Mouse (Mus musculus): ENCODE results near the gene Grin2b. TPM values are rescaled to one million over a fixed set of nuclear protein-coding genes. Genes with fewer than 3 reads are reported as not detected.
A peak's percentile ranks its signal among the peaks of the same experiment; 100 is the strongest.

The Grin2b gene
- total RNA-seq, 2 experiments from 2014 or later = not detected

DNA sequence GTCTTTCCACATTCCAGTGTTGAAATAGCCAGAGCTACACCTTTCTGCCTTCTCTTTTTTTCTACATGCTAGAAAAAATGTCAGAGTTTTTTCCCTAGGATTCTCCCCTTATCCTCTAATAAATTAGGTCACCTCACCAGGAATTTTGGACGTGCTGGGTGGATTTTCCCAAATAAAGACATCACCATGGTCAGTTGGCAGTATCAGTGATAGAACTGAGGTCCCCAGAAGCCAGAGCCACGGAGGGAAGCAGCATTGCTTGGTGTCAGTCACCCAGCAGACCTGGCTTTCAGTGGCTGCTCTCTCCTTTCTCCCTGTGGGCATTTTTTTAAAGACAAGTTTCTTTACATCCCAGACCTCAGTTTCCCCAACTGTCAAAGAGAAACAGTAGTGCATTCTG is 68.1 kb downstream of the Grin2b start:
- no peak for ATAC-seq (replicated peaks; ENCODE audit: poor library complexity)

DNA sequence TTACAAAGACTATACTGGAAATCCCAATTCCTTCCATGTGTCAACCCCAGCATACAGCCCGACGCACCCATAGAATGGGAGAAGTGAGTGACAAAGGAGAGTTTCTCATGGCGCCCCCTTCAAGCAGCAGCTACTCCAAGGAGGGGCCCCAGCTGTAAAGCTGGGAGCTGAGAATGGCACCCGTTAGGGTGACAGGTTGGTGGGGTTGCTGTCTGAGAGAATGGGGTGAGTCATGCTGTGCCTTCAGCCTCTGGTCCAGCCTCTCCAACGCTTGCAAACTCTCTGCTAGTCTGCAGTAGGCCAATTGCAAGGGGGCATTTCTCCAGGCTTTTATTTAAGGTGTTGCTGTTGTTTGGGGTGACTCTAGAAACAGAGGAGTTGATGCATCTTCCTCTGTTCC is 73.1 kb downstream of the Grin2b start:
- no peak for ATAC-seq (replicated peaks; ENCODE audit: poor library complexity)

DNA sequence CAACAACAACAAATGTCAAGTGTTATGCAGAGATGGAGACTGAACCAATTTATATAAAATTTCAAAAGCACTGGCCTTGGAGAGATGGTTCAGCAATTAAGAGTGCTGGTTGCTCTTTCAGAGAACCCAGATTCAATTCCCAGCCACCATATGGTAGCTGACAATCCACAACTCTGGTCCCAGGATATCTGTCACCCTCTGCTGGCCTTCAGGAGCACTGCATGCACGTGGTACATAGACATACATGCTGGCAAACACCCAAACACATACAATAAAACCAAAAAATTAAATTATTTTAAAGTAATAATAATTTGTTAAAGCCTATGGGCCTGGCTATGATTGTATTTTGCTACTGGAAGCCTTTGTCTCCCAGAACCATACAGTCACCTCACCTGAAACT is 77.0 kb downstream of the Grin2b start:
- peak; percentile 58 for ATAC-seq (replicated peaks; ENCODE audit: poor library complexity)

DNA sequence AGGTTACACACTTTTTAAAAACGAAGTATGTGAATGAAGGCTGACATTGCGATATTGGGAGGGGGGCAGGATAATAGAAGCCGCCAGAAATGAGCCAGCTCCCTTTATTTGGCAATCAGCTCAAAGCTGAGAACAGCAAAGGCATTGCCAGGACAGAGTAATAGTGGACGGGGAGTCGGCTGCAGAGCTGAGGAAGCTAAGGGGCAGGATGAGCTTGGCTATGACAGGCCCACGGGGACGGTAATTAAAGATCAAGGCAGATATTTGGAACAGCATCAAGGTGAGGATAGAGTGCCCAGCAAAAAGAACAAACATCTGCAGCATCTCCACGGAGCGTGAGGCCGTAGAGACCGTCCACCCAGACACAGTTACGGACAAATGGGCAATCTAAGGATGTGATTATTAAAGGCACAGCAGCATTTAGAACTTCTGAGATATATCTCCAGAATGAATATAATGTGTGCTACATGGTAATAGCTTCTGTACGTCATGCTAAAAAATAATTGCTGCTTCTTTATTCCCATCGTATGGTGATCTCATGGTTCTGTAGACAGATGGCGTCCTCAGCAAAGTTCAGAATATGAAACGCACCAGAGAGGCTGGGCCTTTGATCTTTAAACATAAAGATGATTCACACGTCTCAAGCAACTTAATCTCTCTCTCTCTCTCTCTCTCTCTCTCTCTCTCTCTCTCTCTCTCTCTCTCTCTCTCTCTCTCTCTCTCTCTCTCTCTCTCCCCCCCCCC is 93.1 kb downstream of the Grin2b start:
- no peak for ATAC-seq (replicated peaks; ENCODE audit: poor library complexity)

DNA sequence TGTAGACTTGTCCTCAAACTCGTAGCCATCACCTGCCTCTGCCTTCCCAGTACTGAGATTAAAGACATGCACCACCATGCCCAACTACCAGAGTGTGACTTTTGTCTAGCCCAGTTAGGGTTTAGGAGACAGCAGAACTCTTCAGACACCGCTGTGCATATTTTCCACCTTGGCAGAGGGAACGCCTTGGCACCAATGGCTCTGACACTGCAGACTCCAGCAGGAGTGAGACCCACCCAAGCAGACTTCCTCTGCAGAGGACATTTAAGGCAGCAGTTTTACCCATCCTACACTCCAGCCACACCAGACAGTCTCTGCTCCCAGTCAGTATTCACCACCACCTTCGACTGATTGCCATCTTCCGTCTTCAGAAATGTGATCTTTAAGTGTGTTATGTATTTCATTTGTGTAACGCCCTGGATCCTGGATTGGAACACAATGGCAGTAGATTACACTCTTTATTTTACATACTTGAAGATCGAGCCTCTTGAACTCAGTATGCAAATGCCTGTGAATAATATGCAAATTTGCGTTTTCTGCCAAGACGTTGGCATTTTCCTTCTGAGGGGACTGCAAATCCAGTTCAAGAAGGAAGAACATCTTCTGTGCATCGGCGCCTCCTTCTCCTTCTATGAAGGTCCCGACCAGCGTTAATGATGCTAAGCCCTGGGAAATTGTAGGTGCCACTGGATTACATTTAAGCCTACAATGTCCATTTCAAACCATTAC is 100.8 kb downstream of the Grin2b start:
- no peak for ATAC-seq (replicated peaks; ENCODE audit: poor library complexity)

DNA sequence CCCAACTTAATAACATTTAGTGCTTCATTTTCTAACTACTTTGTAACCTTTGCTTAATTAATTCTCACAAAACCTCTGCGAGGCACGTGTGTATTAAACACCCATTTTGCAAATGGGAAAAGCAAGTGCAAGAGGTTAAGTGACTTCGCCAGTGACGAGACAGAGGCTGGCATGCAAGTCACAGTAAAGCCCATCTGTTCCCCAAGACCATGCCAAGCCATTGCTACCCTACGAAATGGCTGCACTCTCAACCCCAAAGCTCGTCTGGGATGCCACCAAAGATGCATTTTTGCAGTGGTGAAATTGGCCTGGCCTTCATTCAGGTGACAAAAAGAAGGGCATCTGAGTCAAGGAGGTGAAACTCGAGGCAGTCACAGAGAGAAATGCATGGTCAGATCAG is 103.2 kb downstream of the Grin2b start:
- no peak for ATAC-seq (replicated peaks; ENCODE audit: poor library complexity)

DNA sequence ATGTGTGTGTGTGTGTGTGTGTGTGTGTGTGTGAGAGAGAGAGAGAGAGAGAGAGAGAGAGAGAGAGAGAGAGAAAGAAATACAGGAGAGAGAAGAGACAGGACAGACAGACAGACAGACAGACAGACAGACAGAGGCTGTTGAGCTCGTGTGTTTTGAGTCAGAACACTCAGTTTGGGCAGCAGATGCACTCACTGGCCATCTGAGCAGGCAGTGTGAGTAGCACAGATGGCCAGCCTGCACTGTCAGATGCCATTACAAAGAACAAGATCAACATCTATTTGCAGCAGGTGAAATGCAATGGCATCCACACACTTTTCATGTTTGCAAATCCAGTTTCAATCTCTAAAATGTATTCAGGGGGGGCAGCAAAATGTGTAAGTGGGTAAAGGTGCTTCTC is 120.0 kb downstream of the Grin2b start:
- no peak for ATAC-seq (replicated peaks; ENCODE audit: poor library complexity)

DNA sequence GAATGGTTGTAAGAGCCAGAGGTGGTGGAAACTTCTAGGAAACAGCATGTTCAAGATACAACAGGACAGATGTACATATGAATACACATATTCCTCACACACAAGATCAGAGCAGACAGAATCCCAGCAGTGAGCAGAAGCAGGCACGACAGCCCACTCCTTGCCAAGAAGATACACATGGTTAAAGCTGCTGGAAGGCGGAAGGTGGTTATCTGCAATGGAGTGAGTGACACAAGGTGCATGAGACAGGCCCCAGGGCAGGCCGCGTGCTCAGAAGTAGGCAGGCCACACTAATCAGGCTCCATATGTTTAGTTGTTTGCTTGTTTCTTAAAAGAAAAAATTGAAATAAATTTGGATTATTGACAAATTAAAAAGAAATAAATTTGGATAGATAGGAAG is 123.0 kb downstream of the Grin2b start:
- ATAC-seq (replicated peaks; ENCODE audit: poor library complexity) = no peak

DNA sequence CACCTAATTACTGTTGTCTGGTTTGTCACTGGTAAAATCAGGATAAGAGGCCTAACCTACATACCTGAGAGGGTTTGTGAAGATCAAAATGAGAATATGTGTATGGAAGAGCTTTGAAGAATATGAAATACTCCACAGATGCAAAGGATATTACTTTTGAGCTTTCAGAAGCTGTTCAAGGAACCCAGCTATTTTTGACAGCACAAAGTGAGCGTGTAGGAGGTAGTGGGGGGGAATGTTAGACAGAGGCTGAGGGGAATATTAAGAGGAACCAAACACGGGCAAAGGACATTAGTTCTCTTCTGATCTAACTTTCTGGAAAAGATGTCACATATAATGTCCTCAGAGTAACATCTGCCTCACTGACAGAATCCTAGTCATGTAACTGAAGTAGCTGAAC is 125.2 kb downstream of the Grin2b start:
- no peak for ATAC-seq (replicated peaks; ENCODE audit: poor library complexity)

DNA sequence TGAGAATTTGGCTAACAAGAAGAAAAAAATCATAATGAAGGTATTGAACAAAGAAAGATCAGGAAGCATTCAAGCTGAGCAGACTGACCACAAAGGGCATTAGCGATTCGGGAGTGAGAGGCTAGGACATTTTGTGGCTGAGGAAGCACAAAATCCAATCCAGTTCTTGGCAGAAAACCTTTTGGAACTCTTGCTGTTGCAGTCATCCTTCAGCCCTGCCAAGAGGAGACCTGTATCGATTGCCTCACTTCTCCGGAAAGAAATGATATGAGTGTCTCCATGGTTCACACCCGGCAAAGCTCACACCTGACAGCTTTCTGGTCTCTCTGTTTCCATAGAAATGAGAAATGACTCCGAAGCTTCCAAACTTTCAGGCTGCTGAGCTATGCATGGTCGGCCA is 127.2 kb downstream of the Grin2b start:
- ATAC-seq (replicated peaks; ENCODE audit: poor library complexity) = no peak

DNA sequence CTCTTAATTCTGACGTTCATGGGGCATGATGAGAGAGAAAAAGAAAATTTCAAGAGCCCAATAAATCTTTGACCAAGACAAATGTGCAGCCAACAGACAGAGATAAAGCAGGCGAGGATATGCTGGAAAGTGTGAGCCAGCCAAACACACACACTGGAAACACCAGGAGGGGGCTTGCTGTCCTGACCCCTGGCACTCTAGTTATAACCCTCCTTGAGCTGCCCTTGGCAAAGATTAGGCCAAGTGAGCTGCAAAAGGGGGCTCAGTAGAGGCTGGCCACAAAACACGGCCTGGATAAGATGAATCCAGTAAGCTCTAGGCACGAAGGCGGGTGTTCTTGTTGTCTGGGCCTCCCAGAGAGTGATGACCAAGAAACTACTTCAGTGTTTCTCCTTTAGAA is 128.8 kb downstream of the Grin2b start:
- ATAC-seq (replicated peaks; ENCODE audit: poor library complexity) = no peak

DNA sequence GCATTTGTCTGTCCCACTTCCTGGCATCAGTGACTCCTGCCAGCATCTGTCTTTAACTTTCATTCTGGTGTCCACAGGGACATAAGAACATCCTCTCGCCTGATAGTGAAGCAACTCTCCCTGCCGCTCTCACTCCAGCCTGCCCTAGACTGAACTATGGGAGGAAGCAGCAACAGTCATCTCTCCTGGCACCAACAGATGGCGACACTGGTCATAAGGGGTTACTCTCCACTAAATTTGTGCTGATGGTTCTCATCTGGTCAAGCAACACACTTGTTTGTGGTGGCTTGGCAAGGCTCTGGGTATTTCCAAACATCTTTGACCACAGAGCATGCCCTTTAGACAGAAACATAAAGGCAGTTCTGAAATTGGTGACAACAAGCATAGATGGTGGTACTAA is 130.9 kb downstream of the Grin2b start:
- 0 out of 2 replicates have a peak, but pooled peaks have one; percentile 42 for ATAC-seq (replicated peaks; ENCODE audit: poor library complexity)

DNA sequence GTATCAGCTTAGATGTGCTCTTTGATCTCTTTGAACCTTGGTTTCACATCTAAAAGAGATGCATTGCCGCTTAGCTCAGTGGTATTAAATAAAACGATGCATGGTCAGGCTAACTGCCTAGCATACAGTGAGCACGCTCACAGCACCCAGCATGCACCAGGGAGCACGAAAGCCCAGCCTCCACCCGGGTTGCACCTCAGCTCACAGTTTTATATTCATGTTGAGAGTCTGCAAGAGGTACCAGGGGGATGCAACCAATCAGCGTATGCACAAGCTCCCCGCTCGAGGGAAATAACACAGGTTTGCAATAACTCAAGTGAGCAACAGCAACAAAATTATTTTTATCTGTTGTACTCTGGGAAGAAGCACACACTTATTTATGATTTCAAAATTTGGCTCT is 131.5 kb downstream of the Grin2b start:
- no peak for ATAC-seq (replicated peaks; ENCODE audit: poor library complexity)

DNA sequence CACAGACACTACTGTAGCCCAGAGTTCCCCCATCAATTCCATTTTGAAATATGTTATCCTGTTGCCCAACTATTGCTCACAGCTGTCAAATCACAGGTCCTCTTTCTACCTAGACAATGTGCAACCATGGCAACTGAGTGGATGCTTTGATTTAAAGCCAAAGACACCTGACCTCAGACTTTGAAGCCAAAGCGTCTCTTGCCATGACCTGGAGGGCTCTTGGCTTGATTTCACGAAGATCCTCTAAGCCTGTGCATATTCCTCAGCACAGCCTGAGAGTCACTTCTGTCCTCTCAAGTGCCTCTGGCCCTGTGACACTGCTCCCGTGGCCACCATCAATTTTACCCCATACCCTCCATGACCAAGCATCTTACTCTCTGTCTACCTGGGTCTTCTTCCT is 132.4 kb downstream of the Grin2b start:
- no peak for ATAC-seq (replicated peaks; ENCODE audit: poor library complexity)

DNA sequence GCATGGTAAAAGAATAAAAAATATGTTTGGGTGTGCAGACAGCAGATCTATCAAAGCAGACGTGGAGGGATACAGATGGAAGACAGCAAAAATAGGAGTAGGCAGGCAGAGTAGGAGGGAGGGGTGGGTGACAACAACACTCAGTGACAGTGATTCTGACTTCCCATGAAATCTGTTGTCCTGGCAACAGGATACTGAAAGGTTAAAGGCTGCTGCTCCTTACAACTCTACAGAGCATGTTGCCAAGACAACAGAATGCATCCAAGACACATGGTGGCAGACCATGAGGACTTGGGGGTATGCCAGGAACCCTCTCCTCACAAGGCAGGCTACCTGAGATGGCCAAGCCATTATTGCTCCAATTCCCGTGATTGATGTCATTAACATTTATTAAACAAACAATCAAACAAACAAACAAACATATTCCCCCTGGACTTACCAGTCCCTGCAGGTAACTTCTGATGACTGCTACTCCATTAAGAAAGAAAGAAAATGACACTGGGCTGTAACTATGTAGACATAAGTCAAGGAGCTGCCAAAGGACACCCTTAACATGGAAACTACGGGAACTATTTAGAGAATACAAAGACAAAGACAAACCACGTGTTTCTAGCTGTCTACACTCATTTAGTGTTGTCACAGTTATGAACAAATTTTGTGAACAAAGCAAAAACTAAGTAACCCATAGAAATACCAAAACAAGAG is 143.9 kb downstream of the Grin2b start:
- ATAC-seq (replicated peaks; ENCODE audit: poor library complexity) = no peak

DNA sequence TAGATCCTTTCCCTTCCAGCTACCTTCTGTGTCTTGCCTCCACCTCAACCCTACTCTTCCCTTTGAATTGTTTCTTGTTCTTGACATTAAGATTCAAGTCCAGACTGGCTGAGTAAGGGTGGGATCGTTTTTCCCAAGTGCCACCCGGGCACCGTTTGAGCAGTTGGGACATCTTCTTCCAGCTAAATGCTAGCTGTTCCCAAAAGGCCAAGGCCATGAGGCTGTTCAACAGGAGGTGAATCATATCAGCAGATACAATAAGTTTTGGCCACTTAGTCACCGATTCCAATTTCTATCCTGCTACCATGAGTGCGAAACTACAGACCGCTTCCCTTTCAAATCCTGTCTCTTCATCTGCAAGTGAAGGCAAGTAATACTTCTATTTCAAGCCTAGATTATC is 146.4 kb downstream of the Grin2b start:
- ATAC-seq (replicated peaks; ENCODE audit: poor library complexity) = no peak

DNA sequence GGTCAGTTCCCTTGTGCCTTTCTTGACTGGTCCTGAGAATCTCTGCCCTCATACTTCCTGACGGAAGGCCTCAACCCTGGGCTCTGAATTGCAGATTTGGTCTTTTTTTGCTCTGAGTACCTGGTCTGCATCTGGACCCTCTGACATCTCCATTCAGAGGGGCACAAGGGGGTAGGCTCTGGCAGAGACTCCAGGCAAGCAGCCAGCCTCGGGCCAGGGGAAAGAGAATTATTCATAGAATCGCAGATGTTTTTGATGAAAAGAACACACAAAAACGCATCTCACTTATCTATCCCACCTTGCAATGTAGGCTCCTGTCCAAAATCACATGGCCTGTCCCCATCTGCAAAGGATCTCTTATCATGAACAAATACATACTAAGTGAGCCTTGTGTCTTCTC is 147.5 kb downstream of the Grin2b start:
- no peak for ATAC-seq (replicated peaks; ENCODE audit: poor library complexity)

DNA sequence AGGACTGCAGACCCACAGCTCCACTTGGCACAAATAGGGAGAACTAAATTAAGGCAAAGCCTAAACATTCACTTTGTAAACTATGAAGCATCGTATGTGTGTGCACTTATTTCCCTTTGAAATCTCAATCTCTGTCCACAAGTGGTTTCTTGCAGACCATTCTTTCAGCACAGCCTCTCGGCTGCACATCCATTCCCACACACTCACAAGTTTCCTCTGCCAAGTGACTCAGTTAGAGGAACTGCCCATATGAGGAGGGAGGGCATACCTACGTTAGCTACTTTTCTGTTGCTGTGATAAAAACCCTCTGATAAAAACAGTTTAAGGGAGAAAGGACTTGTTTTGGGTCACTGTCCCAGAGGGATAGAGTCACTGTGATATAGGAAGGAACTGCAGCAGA is 152.9 kb downstream of the Grin2b start:
- no peak for ATAC-seq (replicated peaks; ENCODE audit: poor library complexity)

DNA sequence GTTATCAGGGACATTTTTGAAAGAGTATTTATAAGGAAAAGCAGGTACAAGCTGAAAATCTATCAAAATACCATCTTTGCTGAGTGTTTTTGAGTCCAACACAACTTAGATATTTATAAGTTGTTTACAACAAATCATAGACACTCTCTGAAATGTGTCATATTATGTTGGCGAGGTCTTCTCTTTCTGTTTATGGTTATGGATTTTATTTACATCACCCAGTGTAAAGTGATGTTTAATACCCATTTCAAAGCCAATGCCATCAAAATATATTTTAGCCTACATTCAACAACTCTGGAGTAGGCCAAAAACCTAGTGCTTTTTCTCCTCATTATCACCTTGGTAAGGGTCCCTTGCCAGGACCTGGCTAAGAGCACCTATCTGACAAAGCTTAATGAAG is 154.3 kb downstream of the Grin2b start:
- ATAC-seq (replicated peaks; ENCODE audit: poor library complexity) = no peak

DNA sequence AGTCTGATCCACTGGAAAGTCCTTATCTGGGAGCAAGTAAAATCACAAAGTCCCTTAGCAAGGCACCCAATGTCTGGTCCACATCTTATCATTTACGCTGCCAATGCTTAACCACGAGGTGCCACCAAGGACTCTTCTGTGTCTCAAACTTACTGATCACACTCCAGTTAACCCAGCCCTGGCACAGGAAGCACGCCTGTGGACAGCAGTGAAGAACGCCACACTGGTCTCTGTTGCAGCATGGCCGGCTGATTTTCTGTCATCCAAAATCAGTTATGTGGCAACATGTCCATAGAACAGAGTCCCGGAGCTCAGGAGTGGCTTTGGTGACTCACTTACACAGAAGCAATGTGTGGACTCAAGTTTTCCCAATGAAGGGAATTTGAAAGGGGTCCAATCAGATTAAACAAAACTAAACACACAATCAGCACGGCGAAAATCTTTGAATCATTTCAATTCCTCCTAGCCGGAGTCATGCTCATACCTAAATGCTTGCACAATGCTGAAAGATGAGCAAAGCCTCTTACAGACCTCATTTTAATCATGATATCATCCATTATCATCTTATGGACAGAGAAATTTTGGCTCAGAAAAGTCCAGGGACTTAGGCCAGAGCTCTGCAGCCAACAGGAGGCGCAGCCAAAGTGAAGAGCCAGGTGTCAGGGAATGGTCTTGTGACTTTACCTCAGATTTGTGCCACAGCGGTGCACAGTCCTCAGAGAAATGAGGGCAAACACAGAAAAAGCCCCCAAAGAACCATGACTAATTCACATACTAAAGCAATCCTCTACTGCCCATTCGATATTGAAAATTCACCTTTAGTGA is 159.5 kb downstream of the Grin2b start:
- no peak for ATAC-seq (replicated peaks; ENCODE audit: poor library complexity)

DNA sequence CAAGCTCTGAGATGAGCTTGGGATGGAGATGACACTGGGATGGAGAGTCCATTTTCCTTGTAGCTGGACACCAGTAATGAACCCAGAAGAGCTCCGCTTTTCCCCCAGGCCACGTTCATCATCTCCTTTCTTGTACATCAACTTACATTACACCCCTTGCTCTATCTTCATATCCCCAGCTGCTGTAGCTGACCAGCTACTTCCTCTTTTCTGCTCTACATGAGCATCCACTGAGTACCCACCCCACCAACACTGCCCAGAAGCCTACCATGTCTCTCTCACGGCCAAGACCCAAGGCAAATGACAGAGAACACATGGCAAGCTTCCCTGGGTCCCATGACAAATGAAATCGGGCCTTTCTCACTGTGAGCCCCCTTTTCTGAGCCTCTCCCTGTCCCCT is 161.8 kb downstream of the Grin2b start:
- ATAC-seq (replicated peaks; ENCODE audit: poor library complexity) = peak; percentile 78
